Mouse (Mus musculus): ENCODE measurements around the gene Vangl1. TPM values are rescaled to one million over a fixed set of nuclear protein-coding genes. Genes with fewer than 3 reads are reported as not detected.

The Vangl1 gene
- 10 to 100 TPM; 15.8 to 46.4 TPM for polyA plus RNA-seq (2012; fragmentation: generic; extraction: Trizol)

GRCm38 (mm10) chr3:102203781-102204721 is at the start of gene Vangl1:
Gene Vangl1, minus strand, starts transcription at chr3:102204693.

Other genes with a start within 250 kb of the Vangl1 start
- not detected for gene Nhlh2, start 194.6 kb downstream of the Vangl1 start, polyA plus RNA-seq (2012; fragmentation: generic; extraction: Trizol)
- under 1 TPM; 0.09 to 0.53 TPM for gene Casq2, start 118.3 kb downstream of the Vangl1 start, polyA plus RNA-seq (2012; fragmentation: generic; extraction: Trizol)